Mouse (Mus musculus): Measurements from ENCODE around the gene Pomgnt1. TPM values are rescaled to one million over a fixed set of nuclear protein-coding genes. Genes with fewer than 3 reads are reported as not detected.
A peak's percentile ranks its signal among the peaks of the same experiment; 100 is the strongest.

Gene Pomgnt1
- 1 to 10 TPM; 6.6 to 10.0 TPM for polyA plus RNA-seq (2017; shearing (Covaris generic))

- peak; percentile 98 for ATAC-seq
These were observed at the start of gene Pomgnt1, which contains the start of gene Rad54l for GRCm38 (mm10) chr4:116123602-116124519. TSS of gene Pomgnt1 (plus strand) at chr4:116123840. TSS of gene Rad54l (minus strand) at chr4:116123690.

DNA sequence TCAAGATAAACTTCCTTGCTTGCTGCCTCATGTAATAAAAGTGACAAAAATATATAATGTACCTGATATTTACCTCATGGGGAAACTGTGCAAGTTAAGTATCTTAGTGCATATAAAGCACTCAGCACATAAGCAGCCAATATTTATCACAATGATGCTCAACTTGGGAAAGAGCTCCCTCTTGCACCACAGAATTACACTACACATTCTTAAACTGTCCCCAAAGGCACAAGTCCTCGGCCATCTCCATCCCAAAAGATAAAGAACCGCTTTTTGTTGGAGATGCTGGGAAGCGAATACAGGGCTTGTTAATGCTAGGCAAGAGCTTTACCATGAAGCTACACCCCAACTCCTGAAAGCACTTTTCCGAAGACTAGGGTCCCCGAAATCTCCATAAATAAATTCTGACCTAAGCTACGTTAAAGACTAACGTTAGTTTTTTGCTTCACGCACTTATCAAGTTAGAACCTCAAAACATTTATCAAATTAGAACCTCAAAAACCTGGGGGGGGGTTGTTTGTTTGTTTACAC, 49.4 kb upstream of the Pomgnt1 start:
- peak; percentile 10 for ATAC-seq

- ATAC-seq, result peak; percentile 91
These were observed 48.6 kb upstream of the Pomgnt1 start, which contains the start of the genes Uqcrh and Lrrc41 for GRCm38 (mm10) chr4:116074861-116075620. TSS of gene Uqcrh (minus strand) at chr4:116075071. TSS of gene Lrrc41 (plus strand) at chr4:116075269.

GRCm38 (mm10) chr4:116075631-116076368, 47.8 kb upstream of the Pomgnt1 start:
- peak; percentile 14 for ATAC-seq

DNA sequence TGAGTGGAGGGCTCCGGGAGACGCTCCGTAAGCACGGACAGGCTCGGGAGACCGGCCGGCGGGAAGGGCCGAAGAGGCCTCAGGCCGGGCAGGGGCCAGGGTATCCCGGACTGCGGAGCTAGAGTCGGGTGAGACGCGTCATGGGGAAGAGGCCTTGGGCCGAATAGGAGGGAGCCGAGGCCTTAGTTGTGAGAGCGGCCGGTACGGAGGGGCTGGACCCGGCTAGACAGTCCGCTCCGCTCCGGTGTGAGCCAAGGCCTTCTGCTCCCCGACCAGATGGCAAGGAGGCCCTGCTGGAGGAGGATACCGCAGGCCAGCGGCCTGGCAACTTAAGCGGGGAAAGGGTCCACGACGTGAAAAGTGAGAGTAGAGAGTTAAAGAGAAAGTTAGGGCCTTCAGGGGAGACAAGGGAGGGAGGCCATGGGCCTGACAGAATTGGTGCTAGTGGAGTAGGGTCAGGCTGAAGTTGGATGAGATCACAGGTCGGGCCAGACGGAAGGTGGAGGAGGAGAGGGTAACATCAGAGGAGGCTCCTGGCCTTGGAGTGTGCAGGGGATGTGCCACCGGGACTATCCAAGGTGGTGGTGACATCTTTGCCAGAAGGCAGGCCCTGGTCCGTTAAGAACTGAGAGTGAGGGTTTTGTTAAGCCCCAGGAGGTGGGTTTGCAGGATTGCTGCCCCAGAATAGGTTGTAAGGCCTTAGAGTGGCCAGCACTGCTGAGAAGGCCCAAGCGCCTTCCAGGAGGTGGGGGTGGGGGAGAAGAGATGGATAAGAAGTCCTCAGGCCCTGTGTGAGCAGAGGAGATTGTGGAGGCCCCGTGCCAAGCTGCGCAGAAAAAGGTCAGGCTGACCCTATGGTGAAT, 47.0 kb upstream of the Pomgnt1 start:
- ATAC-seq, result no peak

GRCm38 (mm10) chr4:116077240-116078095, 46.2 kb upstream of the Pomgnt1 start:
- ATAC-seq, result no peak

DNA sequence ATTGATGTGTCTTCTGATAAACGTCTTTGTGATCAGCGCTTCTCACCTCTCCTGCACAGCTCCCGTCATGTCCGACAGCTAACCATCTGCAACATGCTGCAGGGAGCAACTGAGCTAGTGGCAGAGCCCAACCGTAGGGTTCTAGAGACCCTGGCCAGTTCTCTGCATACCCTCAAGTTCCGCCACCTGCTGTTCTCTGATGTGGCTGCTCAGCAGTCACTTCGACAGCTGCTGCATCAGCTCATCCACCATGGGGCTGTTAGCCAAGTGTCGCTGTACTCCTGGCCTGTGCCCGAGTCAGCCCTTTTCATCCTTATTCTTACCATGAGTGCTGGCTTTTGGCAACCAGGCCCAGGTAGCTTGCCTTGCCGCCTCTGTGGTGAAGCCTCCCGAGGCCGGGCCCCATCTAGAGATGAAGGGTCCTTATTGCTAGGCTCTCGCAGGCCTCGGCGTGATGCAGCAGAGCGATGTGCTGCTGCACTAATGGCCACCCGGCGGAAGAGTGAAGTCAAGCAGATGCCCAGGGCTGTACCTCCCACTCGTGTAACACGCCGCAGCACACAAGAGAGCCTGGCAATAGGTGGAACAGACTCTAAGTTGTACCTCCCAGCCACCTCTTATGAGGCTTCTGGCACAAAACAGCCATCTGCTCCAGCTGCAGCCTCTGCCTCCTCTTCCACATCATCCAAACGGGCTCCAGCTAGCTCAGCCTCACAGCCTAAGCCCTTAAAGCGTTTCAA, 35.0 kb upstream of the Pomgnt1 start:
- no peak for ATAC-seq

- ATAC-seq, result no peak
These were observed 27.3 kb upstream of the Pomgnt1 start for GRCm38 (mm10) chr4:116096291-116096690.

DNA sequence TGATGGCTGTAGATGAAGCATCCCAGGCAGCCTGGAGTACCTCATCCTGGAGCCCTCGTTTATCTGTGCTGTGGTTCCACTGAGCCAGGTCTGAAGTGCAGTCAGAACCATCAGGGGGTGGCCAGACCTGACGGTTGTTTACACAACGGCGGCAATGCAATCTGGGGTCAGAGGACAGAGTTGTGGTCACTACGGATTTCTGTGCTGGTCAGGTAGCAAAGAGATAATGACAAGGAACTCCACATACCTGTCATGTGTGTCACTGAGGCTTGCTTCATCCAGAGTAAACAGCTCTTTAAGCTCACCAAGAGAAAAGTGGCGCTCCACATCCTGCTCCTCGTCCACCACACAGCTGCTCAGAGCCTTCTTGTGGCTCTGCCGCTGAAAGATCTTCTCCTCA, 26.4 kb upstream of the Pomgnt1 start:
- ATAC-seq, result no peak

GRCm38 (mm10) chr4:116100959-116101358, 22.7 kb upstream of the Pomgnt1 start:
- no peak for ATAC-seq

DNA sequence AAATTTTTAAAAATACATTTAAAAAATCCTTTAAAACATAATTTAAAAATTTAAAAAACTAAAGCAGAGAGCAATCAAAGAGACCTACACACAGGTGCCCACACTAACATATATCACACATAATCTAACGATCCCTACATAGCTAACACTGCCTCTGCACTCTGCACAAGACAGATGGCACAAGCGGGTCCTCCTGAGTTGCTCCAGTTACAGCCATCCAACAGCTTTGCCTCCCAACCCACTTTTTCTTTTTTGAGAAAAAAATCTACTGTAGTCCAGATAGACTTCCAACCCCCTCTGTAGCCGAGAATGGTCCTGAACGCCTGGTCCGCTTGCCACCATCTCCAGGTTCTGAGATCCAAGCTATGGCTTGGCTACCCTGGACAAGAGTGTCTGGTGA, 18.4 kb upstream of the Pomgnt1 start:
- no peak for ATAC-seq

GRCm38 (mm10) chr4:116110695-116111094, 12.9 kb upstream of the Pomgnt1 start:
- ATAC-seq, result no peak

DNA sequence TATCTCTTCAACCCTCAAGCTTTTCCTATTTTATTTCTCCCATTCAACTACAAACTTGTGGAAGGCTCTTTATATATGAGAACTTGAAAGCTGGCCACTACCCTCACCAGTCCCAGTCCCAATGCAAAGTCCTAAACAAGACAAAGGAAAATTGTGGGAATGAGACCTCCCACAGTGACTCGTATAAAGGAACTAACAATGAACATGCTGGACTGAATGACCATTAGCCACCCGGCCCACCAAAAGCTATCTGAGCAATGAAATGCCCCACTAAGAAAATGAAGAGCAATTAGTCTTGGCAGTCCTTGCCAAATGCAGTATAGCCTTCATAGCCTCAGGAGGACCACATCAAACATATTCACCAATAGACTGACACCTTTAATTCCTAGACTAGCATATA, 12.2 kb upstream of the Pomgnt1 start:
- ATAC-seq, result no peak

DNA sequence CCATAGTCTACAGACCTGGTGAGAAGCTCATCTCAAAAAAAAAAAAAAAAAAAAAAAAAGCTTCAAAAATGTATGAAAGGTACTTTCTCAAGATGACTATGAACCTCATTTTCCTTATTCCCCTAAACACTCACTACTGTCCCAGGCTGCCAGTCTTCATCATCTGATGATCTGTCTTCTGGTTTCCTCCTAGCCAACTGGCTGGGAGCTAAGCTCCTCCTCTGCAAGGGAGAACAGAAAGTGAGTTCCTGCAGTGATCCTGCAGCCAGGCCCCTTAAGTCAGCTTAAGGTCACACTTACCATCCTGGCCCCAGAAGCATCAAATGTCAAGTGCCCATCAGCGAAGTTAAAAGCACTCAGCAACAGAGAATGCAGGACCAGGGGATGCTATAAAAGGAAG, 878 bp upstream of the Pomgnt1 start:
- ATAC-seq, result no peak

DNA sequence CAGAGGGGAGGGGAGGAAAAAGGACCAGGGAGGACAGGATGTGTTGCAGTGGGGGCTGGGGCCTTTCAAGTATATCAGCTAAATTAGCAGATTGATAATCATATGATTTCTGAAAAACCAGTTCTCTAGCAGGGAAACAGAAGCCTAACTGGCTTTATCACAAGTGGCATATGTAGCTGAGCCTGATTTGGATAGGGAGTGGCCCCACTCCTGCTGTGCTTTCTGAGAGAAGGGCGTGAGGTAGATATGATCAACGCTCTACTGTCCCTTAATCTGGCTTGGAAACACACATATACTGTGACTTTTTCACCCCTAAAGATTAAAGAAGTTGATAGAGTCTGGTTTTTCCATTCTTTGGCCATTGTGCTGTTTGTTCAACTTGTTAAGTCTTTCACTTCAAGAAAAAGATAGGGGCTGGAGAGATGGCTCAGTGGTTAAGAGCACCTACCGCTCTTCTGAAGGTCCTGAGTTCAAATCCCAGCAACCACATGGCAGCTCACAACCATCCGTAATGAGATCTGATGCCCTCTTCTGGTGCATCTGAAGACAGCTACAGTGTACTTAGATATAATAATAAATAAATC, 2.3 kb downstream of the Pomgnt1 start:
- no peak for ATAC-seq

GRCm38 (mm10) chr4:116127956-116128355, 4.3 kb downstream of the Pomgnt1 start:
- no peak for ATAC-seq

DNA sequence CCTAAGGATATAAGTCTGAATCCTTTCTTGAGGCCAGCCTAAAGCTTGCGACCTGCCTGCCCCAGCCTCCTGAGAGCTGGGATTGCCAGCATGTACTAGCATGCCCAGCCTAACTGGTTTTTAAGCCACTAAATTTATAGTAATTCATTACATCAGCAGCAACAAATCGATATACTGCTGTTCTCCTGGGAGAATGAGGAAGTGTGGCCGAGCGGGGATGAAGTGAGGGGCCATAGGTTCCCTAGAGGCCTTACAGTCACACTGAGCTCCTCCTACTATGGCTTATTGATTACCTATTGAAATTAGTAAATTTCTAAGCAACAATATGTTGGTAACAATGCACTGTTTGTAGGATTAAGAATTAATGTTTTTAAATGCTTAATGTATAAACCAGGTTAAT, 9.5 kb downstream of the Pomgnt1 start:
- ATAC-seq, result no peak

DNA sequence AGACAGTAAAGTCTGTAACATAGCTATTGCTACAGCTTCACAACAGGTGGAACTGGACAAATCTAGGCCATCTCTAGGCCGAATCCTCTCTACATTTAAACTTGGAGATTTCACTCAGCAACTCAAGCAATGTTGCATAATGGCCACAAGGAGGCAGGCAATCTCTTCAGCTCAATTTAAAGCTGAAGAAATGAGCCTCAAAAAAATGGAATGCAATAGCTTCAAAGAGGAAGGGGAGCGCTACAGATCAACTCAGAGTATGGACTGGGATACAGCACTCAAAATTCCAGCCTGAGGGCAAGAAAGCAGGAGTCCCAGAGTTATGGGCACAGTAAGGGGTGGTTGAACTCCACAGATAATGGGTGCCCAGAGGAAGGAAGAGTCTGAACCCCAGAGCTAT, 11.3 kb downstream of the Pomgnt1 start:
- ATAC-seq, result peak; percentile 80

- no peak for ATAC-seq
These were observed 13.9 kb downstream of the Pomgnt1 start for GRCm38 (mm10) chr4:116137421-116137996.
